Mouse (Mus musculus) MEL (cell line): Measurements from ENCODE around the gene 4932414N04Rik.

Experiments
- CTCF ChIP-seq, 3 experiments: IDR thresholded peaks in 2 of 3; conservative IDR thresholded peaks in 1 of 3; 2 replicates each; pipeline ENCODE4 v1.5.1; 2011 to 2012; ENCODE audit warnings: low read length in 3 of 3, low read depth in 2 of 3, mild to moderate bottlenecking in 2 of 3, improper control_type of control experiment in 1 of 3, inconsistent platforms in 1 of 3, mixed read lengths in 1 of 3, moderate library complexity in 1 of 3; ENCODE audit not compliant: control insufficient read depth in 1 of 3, insufficient read depth in 1 of 3, poor library complexity in 1 of 3, severe bottlenecking in 1 of 3
- EP300 ChIP-seq, 2 experiments: IDR thresholded peaks; 2 replicates each; pipeline ENCODE4 v1.6.1; 2011; ENCODE audit warnings: improper control_type of control experiment in 2 of 2, low read length in 2 of 2, low read depth in 1 of 2, mild to moderate bottlenecking in 1 of 2
- GABPA ChIP-seq: IDR thresholded peaks from 2 replicates; pipeline ENCODE4 v1.6.1; 2012; ENCODE audit warnings: low read depth, mild to moderate bottlenecking, inconsistent platforms, low read length, improper control_type of control experiment, moderate library complexity
- GATA1 ChIP-seq: IDR thresholded peaks from 2 replicates; pipeline ENCODE4 v1.6.1; 2011; ENCODE audit warnings: low read depth, low read length, improper control_type of control experiment
- HCFC1 ChIP-seq: IDR thresholded peaks from 2 replicates; pipeline ENCODE4 v1.6.1; 2012; ENCODE audit warnings: low read depth, mild to moderate bottlenecking, inconsistent platforms, low read length, improper control_type of control experiment, moderate library complexity
- MAFK ChIP-seq: IDR thresholded peaks from 2 replicates; pipeline ENCODE4 v1.6.1; 2011; ENCODE audit warnings: low read depth, mild to moderate bottlenecking, low read length, improper control_type of control experiment, borderline replicate concordance
- POLR2A ChIP-seq, 2 experiments: IDR thresholded peaks; 2 replicates each; pipeline ENCODE4 v1.6.1; 2011 to 2012; ENCODE audit warnings: low read length in 2 of 2, mild to moderate bottlenecking in 2 of 2, control low read depth in 1 of 2, improper control_type of control experiment in 1 of 2, low read depth in 1 of 2, moderate library complexity in 1 of 2; ENCODE audit not compliant: control insufficient read depth in 1 of 2, insufficient read depth in 1 of 2, poor library complexity in 1 of 2
- USF1 ChIP-seq: IDR thresholded peaks from 2 replicates; pipeline ENCODE4 v1.6.1; 2014; ENCODE audit warnings: low read depth, mild to moderate bottlenecking, inconsistent platforms, low read length, improper control_type of control experiment, moderate library complexity

DNA sequence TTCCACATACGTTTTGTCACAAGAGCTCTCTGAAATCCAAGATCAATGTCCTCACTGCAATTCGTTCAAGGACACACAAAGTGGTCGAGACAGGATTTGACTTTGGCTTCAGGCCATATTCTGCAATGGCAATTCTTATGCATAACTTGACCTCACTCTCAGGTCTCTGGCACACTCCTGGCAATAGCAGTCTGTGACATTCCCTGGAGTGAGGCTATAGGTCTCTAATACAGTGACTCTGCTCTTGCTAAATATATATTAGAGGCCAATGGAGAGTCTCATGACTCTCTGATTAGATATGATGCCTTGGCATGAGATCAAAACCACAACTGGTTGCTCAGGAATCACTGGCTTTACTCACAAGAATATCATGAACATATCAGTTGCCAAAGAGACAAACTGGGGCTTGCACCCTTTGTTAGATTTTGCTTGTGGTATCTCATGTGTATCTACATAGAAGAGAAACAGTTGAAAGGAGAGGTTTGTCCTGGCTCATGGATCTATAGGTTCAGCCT, 130.9 kb downstream of the 4932414N04Rik start:
- TF ChIP-seq CTCF (IDR thresholded peaks at IDR 0.05 in 2 of 3, conservative IDR thresholded peaks at IDR 0.05 in 1 of 3; ENCODE audit: control insufficient read depth in 1 of 3, insufficient read depth in 1 of 3, low read depth in 2 of 3, low read length in 3 of 3, poor library complexity in 1 of 3, severe bottlenecking in 1 of 3) = no peak
- no peak for TF ChIP-seq MAFK
- no peak for TF ChIP-seq GATA1
- TF ChIP-seq POLR2A (IDR thresholded peaks at IDR 0.05; ENCODE audit: control insufficient read depth in 1 of 2, insufficient read depth in 1 of 2, low read depth in 1 of 2, low read length in 2 of 2, poor library complexity in 1 of 2) = no peak
- TF ChIP-seq GABPA = no peak
- TF ChIP-seq HCFC1 = no peak
- no peak for TF ChIP-seq USF1
- TF ChIP-seq EP300 (IDR thresholded peaks at IDR 0.05; ENCODE audit: low read depth in 1 of 2, low read length in 2 of 2) = no peak
